Mouse (Mus musculus) embryo, embryonic 11.5 days (tissue): ENCODE data around the gene Hilpda.

Experiments used
- DNase-seq: peaks from one replicate; pipeline ENCODE4 v3.0.0-alpha.2; 2012; ENCODE audit warnings: low read depth, low spot score

The Hilpda gene

DNA sequence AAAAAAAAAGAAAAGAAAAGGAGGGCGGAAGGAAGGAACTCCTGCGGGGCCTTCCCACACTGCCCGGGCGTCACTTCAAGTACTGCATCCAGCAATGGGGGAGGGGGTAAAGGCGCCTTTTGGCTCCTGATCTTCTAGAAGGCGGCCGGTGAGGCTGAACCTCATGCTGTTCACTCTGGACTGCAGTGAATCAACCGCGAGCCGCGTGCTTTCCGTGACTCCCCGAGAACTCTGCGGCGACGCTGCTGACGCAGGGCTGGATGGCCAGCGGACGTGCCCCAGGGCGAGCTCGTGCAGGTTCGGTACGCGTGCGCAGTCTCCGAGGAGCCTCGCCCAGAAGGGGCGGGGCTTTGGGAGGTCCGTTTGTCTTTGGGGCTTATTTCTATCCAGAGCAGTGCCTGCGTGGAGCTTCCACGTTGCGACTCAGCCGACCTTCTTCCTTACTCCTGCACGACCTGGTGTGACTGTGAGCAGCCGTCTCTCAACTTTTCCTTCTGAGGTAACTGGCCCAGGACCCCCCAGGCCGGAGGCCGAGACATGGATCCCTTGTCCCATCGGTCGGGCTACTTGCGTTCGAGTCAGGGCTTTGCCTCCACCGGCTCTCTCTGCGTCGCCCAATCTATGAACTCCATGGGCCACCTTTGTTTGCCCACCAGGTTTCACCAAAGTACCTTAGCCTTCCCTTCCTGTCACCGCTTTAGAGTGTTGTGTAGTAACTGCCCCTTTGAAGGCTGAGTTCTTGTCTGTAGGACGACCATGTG, at the start of gene Hilpda:
Hilpda (plus strand) TSS at position 177 of the 761 bp plus-strand sequence.
- peak; percentile 93 for DNase-seq

- DNase-seq, result no peak
These were observed 42.9 kb upstream of the Hilpda start for GRCm38 (mm10) chr6:29229265-29229913.

DNA sequence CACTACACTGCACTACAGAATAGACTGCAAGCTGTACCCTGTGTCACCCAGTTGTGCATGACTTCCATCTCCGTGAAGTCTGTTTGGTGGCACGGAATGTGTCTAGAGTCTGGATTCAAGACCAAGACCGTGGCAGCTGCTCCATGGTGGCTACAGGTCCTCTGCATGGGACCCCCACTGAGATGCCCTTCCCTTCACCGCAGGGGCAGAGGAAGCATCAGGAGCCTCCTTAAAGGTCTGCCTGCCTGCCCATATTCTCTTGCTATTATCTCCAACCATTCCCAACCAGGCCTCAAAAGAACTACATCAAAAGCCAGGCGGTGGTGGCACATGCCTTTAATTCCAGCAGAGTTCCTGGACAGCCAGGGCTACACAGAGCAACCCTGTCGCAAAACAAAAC, 41.9 kb upstream of the Hilpda start:
- no peak for DNase-seq

DNA sequence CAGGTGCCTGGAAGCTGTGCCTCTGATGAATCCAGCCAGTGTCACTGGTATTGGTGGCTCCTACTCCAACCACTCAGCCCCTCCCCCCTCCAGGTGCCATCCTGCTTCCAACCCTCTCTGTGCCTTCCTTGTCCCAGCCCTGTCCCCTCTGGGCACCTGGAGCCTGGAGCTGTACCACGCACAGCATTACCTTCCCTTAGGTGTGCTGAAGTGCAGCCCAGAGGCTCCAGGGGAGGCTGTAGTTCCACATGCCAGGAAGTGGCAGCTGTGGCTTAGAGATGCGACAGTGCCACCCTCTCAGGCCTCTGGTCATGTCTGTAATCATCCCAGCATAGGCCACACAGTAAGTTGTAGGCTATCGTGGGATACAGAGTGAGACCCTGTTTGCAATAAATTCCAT, 40.5 kb upstream of the Hilpda start:
- no peak for DNase-seq

- no peak for DNase-seq
These were observed 40.0 kb upstream of the Hilpda start for GRCm38 (mm10) chr6:29232321-29232720.

DNA sequence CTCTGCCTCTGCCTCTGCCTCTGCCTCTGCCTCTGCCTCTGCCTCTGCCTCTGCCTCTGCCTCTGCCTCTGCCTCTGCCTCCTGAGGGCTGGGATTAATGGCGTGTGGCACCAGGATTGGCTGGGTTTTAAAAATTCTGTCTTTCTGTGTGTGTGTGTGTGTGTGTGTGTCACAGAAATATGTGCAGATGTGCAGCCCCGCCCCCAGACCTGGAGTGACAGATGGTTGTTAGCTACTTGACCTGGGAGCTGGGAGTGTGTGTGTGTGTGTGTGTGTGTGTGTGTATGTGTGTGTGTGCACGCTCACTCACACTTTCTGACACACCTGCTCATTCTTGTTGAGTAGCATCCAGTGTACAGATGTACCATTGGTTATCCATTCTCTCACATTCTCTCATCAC, 38.6 kb upstream of the Hilpda start:
- DNase-seq, result no peak

DNA sequence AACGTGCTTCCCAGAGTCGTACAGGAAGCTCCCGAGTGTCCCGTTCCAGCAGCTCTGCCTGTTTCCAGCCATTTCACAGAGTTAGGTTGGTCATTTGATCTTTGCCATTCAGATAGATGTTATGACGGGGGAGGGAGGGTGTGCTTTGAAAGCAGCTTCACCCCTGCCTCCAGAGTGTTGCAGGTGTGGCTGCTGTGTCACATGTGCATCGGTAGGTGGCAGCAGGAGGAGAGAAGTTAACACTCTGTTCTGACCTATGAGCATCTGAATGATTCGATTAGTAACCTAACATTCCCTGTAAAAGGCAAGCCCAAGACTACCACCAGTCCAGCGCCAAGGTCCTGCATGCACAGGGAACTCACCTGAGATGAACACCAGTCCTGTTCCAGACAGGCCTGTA, 38.0 kb upstream of the Hilpda start:
- DNase-seq, result no peak

- DNase-seq, result peak; percentile 43
These were observed 31.5 kb upstream of the Hilpda start for GRCm38 (mm10) chr6:29240806-29241205.

DNA sequence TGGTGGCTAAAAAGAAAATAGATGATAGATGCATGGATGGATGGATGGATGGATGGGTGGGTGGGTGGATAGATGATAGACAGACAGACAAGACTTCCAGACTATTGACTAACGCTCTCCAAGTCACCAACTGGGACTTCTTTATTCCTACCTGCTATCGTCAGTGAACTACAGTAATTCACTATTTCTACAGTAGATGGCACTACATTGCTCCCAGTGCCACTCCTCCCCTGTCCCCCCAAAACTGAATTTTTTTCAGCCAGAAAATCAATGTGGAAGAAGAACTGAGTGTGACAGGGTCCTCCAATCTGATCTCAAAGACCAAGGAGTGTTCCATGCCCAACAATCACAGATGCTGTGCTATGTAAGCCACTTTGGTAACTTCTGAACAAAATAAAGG, 30.6 kb upstream of the Hilpda start:
- DNase-seq, result no peak

- DNase-seq, result no peak
These were observed 30.0 kb upstream of the Hilpda start for GRCm38 (mm10) chr6:29242265-29242664.

DNA sequence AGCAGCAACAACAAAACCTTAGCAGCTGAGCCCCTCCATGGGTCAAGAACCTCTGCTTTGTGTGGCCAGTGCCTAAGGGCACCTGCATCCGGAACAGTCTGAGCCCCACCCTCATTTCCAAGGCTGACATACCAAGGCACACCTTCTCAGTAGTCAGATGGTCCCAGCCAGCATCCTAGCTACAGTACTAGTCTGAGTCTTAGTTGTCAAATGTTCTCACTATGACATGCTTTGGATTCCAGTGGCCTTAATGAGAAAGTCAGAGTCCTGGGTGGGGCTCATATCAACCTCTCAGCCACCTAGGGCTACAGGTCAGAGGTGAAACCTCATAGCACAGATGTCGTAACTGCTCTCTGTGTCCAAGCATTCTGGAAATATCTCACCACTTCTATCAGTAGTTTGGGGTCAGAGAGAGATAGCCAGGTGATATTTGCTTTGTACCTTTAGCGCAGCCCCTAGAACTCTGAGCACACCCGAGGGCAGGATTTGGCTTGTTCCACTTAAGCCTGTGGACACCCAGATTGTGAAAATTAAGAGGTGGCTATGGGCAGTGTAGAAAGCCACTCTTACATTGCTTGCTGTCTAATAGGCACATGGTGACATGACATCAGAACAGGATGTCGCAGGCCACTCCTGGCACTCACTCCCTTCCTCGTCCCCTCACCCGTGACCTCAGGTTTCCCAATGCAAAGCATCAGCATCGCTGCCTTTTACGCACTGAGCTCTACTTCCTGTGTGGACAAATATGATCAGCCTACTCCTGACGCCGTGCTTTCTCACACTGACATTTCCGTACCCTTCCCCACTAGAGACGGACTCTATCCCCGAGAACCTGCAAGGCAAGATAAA, 26.8 kb upstream of the Hilpda start:
- DNase-seq, result no peak

GRCm38 (mm10) chr6:29246183-29246582, 26.1 kb upstream of the Hilpda start:
- DNase-seq, result no peak

DNA sequence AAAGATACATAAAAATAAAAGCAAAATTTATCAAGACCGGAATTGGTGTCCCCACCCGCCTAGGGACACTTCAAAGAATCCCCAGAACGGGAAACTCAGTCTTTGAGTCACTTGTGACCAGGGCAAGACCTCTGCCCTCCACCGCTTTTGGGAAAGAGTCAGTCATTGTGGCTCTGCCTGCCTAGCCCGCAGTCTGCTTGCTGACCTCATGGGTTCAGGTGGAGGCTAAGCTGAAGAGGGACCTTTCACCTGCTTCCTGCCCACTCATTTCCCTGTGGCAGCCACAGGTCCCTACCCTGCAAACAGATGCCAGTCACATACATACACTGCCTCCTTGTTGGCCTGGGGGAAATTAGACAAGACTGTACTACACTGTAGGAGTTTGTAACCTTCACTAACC, 25.7 kb upstream of the Hilpda start:
- no peak for DNase-seq

DNA sequence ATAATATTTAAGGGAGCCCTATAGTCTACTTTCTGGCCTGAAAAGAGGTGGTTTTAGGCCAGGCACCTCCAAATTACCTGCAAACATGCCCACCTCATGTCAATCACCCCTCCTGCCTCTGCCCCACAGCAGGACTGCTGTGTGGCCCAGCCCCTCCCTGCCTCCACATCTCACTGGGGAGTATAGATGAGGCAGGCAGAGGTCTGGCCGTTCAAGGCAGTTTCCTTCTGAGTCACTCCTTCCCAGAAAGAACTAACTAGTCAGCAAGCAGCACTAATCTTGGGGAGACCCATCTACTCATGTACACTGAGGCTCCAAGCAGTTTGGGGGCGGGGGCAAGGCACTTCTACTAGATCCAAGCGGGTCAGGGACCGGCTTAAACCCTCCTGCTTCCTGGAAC, 25.2 kb upstream of the Hilpda start:
- no peak for DNase-seq

- no peak for DNase-seq
These were observed 12.9 kb upstream of the Hilpda start for GRCm38 (mm10) chr6:29259418-29259817.

- no peak for DNase-seq
These were observed 10.5 kb upstream of the Hilpda start for GRCm38 (mm10) chr6:29261831-29262230.

GRCm38 (mm10) chr6:29263650-29264455, 8.4 kb upstream of the Hilpda start:
- DNase-seq, result no peak

DNA sequence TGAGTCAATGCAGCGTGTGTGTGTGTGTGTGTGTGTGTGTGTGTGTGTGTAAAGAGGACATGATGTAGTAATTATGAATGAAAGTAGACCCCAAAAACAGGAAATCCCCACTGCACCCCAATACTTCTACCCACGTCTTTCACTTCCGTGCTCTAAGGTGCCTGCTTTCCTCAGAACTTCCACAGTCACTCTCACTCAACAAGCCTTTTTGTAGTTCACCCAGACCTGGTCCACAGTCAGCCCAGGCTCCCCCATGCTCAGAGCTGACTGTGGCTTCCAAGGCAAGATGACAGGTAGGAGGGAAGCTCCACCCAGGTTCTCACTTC, 7.9 kb upstream of the Hilpda start:
- no peak for DNase-seq

DNA sequence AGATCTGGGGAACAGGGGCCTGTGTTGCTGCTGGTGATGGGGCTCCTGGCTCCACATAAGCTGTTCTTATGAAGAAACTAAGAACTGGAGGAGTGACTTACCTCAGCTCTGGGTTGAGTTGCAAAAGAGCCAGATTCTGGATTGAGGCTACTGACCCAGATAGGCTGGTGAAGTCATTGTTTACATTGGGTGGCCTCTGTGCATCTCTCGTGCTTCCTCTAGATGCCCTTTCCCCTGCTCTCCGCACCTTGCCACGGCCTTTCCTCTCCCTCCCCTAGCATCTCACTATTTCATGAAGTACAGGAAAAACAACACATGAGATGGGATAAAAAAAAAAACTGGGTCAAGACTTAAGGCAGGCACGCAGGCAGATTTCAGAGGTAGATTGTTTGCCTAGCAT, 5.4 kb upstream of the Hilpda start:
- no peak for DNase-seq

DNA sequence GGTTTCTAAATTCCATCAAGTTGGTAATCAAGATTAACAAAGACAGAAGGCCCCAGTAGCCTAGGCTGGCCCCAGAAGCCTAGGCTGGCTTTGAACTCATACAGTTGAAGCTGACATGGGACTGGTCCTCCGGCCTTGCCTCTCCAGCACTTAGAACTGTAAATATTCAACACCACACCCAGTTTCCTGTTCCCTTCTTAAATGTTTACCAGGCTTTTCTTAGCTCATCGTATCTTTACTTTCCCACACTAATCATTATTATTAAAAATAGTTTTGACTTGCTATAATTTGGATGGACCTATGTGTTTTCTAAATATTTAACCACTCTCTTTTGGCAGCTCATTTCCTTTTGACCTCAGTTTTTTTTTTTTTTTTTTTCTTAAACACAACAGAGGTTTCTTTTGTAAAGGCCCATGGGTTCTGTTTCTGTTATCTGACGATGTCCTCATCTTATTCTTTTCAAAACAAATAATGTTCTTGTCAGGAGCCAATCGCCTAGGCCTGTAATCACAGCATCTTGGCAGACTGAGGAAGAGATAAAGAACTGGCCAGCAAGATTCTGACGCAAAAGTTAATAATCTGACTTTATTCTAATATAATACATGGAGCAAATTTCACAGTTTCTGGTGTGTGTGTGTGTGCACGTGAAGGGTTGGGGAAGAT, 3.2 kb upstream of the Hilpda start:
- no peak for DNase-seq

- DNase-seq, result no peak
These were observed 1.3 kb upstream of the Hilpda start for GRCm38 (mm10) chr6:29270961-29271360.
